Mouse (Mus musculus) Muller cell, postnatal 12 days (primary cell): Measurements from ENCODE around the gene Ugt1a9.

Experiments
- DNase-seq: peaks from one replicate; pipeline ENCODE4 v3.0.0-alpha.2; 2015; ENCODE audit errors: inconsistent ontology term

Ugt1a9 gene

DNA sequence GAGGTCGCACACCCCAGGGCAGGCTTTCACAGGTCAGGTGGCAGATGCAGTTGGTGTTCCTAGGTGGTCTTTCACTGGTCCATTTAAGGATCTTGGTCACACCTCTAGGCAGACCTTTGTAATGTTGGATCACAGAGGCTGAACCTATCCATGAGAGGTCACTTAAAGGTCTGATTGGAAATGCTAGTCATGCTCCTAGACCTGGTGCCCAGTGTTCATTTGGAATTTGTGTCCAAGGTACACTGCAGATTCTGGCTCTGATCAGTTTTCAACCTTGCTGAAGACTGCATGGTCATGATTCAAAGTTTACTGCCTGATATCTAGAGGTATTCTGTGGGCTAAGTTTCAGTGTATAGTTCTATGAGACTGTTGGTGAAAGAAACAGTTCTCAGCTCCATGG lies 109.1 kb downstream of the Ugt1a9 start:
- no peak for DNase-seq

DNA sequence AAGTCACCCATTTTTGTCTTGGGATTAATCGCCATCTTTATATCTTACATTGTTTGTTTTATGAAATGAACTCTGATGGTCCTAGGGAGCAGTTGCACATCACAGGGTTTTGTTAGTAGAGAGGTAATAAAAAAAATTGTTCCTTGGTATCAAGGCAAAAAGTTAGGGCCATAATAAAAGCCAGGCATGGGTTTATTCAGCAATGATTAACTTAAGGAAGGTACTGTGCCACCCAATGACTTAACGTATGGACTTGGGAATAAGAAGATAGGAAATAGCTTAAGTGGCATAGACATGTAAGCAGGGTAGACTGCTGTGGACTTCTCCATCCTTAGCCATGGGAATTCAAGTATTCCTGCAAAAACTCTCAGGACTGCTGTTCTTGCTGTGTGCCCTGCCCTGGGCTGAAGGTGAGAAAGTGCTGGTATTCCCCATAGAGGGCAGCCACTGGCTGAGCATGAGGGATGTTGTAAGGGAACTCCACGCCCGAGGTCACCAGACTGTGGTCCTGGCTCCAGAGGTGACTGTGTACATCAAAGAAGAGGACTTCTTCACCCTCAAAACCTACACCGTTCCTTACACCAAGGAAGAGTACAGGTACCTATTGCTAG lies 115.8 kb downstream of the Ugt1a9 start:
- DNase-seq = no peak

DNA sequence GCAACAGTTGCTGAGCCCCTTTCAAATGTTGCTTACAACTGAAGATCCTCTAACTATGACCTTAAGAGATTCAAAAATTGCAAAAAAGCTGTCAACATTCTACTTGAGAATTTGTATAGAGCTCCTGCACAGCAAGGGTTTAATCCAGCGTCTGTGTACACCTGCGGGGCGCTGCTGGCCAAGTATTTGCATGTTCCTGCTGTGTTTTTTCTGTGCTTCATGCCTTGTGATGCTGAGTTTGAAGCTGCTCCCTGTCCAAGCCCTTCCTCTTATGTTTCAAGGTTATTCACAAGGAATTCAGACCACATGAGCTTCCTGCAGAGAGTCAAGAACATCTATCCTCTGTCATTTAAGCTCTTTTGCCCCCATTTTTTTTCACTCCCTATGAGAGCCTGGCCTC lies 121.5 kb downstream of the Ugt1a9 start:
- no peak for DNase-seq

DNA sequence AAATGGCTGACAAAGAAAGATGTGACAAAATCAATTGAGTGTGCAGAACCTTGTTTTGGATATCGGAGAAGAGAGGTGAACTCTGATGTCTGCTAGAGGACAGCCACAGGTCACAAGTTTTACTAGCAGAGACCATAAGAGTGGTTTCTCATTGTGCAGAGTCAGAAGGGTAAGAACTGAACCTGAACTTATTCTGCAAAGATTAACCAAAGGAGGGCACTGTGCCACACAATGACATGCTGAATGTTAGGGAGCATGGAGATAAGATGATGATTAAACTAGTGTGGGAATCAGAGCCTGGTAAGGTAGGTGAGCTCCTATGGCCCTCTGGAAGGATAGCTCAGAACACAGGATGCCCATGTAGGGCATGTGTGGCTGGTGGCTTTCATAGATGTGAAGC lies 125.1 kb downstream of the Ugt1a9 start:
- DNase-seq = no peak

- DNase-seq = no peak
Observed at GRCm38 (mm10) chr1:88197443-88197842, 126.8 kb downstream of the Ugt1a9 start.

DNA sequence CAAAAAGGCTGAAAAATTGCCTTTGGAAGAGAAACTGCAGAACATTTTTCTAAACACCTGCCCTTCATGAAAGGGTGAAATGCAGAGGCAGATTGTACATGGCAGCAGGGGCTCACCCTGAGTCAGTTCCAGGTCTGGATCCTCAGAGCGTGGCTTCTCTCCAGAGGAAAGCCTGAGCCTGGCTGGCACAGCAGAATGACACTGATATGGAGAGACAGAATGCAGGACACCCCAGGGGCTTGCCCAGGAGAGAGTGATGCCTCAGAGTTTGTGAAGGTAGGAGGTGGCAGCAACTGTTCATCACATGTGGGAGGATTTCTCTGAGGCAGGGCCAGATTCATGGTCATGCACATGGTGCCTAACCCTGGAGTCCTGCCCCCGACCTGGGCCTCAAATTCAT lies 129.4 kb downstream of the Ugt1a9 start:
- no peak for DNase-seq

DNA sequence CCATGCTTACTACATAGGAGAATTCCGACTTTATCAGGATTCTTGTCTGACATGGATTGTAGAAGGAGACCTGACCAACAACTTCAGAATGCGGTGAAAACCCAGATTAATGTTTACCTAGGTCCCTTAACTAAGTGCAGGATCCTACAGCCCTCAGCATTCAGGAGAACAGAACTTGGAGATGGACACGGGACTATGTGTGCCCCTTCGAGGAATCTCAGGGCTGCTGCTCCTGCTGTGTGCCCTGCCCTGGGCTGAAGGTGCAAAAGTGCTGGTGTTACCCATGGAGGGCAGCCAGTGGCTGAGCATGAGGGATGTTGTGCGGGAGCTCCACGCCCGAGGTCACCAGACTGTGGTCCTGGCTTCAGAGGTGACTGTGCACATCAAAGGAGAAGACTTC lies 129.9 kb downstream of the Ugt1a9 start, which contains the start of gene Ugt1a2:
TSS of gene Ugt1a2 (plus strand) at position 146 of the 400 bp plus-strand sequence.
- DNase-seq = no peak

DNA sequence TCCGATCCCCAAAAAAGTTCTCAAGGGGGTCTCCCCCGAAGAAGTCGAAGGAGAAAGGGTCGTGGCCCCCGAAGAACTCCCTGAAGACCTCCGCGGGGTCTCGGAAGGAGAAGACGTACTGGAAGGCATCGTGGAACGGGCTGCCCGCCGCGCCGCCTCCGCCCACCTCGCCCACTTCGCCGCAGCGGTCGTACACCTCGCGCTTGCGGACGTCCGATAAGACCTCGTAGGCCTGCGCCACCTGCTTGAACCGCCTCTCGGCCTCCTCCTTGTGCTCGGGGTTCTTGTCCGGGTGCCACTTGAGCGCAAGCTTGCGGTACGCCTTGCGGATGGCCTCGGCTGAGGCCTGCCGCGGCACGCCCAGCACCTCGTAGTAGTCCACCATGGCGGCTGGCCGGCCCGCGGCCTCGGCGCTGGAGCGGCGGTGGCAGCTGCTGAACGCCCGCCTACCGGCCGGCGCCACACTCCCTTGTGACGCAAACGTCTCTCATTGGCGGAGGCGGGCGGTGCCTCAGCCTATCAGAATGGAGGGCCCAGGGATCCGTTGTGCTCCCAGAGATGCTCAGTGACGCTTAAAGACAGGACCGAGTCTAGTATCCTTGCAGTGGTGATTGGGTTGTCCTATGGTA lies 134.8 kb downstream of the Ugt1a9 start, which contains the start of gene Dnajb3:
TSS of gene Dnajb3 (minus strand) at position 489 of the 629 bp plus-strand sequence.
- peak; percentile 85 for DNase-seq

- DNase-seq = no peak
Observed at GRCm38 (mm10) chr1:88206843-88207479, 136.4 kb downstream of the Ugt1a9 start.

GRCm38 (mm10) chr1:88211812-88212211 lies 141.2 kb downstream of the Ugt1a9 start, which contains the start of gene Ugt1a1:
Ugt1a1 (plus strand) TSS chr1:88211959.
- no peak for DNase-seq

GRCm38 (mm10) chr1:88212341-88213045 lies 141.9 kb downstream of the Ugt1a9 start:
- peak; percentile 17 for DNase-seq

GRCm38 (mm10) chr1:88213061-88213460 lies 142.5 kb downstream of the Ugt1a9 start:
- DNase-seq = peak; percentile 12

DNA sequence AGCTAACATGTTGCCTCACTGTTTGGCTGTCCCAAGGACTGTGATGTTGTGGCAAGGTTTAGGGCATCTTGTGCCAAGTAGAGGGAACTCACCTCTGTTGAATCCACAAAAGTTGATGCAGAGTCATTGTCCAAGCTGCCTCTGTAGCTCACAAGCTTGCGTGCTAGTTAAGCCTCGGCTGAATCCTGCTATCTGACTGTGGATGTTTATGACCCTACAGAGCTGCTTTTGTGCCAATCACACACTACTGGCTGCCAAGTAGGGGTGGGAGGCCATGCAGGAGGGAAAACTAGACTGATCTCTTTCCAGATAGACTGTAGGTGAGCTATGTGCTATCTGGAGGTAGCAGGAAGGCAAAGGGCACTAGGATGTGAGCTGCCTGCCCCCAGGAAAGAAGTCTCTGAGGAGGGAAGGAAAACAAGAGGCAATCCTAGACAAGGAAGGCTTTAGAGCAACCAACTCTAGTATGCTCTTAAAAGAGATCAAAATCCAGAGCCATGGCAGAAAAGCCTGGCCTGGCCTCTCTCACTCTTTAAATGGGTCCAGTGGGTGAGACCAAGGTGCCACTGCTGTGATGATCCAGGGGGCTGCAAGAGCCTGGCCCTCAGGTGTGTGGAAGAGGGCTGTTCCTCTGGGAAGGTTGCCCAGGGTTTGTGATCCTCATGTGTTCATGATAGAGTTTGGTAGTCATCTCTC lies 143.3 kb downstream of the Ugt1a9 start:
- DNase-seq = peak; percentile 15

- peak; percentile 13 for DNase-seq
Observed at GRCm38 (mm10) chr1:88214462-88214952, 143.9 kb downstream of the Ugt1a9 start.

- DNase-seq = peak; percentile 9
Observed at GRCm38 (mm10) chr1:88215466-88216380, 145.1 kb downstream of the Ugt1a9 start.

DNA sequence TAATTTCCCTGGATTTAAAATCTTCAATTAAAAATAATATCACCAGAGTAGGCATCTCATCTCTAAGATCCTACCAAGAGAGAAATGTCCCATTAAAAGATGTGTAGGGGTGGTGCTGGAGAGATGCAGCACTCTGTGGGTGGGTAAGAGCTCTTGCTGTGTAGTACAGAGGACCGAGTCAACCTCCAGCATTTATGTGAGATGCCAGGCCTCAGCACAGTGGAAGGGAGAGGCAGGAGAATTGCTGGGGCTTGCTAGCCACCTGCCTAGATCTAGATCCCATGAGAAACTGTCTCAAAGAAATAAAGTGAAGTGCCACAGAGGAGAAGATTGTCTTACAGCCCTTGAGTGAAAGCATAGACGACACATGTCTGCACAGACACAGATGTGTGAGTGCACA lies 146.0 kb downstream of the Ugt1a9 start:
- peak; percentile 4 for DNase-seq

- no peak for DNase-seq
Observed at GRCm38 (mm10) chr1:88217144-88217543, 146.5 kb downstream of the Ugt1a9 start.

DNA sequence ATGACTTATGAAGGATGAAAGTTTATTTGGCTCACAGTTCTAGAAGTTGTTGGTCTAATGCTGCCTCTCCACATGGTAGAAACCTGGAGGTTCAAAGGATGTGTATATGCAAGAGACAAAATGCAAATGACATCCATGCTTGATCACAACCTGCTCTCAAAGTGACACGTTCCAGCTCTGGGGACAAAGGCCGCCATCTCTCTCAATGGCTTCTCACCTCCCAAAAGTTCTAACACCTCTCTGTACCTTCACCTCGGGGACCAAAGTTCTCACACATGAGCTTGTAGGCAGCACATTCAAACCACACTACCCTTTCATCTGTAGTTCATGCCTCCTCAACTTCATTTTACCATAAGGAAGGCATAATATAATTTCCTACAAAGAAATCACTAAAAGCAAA lies 147.0 kb downstream of the Ugt1a9 start:
- DNase-seq = no peak

- peak; percentile 9 for DNase-seq
Observed at GRCm38 (mm10) chr1:88218051-88218450, 147.5 kb downstream of the Ugt1a9 start.

GRCm38 (mm10) chr1:88218591-88218990 lies 148.0 kb downstream of the Ugt1a9 start:
- DNase-seq = no peak
